Mouse (Mus musculus): ENCODE results near the gene Cd151. TPM values are rescaled to one million over a fixed set of nuclear protein-coding genes. Genes with fewer than 3 reads are reported as not detected.

Cd151 gene
- total RNA-seq, 2 experiments from 2014 or later: 46.7 to 50.6 TPM

- intact Hi-C loops (cut with DNase I): no loop called here
- no peak for DNase-seq
Measured at GRCm38 (mm10) chr7:141455610-141456314, 11.4 kb upstream of the Cd151 start.

DNA sequence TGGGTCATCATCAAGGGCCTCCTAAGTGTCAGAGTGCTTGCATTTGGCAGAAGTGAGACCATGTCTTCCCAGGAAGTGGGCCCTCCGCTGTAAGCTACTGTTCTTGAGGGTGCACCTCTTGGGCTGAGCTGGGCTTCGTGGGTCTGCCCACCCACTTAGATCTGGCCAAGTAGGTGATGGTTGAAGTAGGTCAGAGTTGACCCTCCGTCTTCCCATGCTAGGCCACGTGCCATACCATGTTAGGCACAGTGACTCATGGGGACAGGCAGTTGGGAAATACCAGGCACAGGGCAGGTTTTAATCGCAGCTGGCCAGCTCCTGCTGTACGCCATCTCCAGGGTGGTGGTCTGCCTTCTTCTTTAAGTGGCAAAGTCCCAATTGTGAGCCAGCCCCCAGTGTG is 10.5 kb upstream of the Cd151 start:
- intact Hi-C loops (cut with DNase I): no loop called here
- DNase-seq: no peak

- intact Hi-C loops (cut with DNase I): no loop called here
- DNase-seq: no peak
Measured at GRCm38 (mm10) chr7:141457236-141457635, 10.0 kb upstream of the Cd151 start.

DNA sequence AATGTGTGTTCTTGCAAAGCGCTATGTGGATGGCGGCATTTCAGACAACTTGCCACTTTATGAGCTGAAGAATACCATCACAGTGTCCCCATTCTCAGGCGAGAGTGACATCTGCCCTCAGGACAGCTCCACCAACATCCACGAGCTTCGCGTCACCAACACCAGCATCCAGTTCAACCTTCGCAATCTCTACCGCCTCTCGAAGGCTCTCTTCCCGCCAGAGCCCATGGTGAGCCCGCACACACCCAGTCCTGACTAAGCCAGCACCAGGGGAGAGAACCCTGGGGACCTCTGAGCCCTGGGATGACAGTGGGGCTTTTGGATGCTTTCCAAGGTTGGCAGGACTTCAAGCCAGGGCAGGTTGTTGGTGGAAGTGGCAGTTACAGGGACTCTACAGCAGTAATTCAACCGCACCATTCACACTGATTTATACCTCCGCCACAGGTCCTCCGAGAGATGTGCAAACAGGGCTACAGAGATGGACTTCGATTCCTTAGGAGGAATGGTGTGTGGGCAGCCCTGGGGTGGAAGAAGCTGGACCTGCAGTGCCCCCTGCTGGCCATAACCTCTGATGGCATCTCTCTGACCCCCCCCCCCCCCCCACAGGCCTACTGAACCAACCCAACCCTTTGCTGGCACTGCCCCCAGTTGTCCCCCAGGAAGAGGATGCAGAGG is 9.1 kb upstream of the Cd151 start:
- DNase-seq: no peak
- intact Hi-C loops (cut with DNase I): no loop called here

GRCm38 (mm10) chr7:141458661-141459060 is 8.5 kb upstream of the Cd151 start:
- intact Hi-C loops (cut with DNase I): no loop called here
- no peak for DNase-seq

DNA sequence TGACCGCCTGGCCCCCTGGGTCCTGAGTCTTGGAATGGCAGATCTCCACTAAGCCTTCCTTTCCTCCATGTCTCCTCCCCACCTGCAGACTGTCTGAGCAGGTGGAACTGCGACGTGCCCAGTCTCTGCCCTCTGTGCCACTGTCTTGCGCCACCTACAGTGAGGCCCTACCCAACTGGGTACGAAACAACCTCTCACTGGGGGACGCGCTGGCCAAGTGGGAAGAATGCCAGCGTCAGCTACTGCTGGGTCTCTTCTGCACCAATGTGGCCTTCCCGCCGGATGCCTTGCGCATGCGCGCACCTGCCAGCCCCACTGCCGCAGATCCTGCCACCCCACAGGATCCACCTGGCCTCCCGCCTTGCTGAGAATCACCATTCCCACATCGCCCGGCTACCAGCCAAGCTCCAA is 7.9 kb upstream of the Cd151 start:
- intact Hi-C loops (cut with DNase I): no loop called here
- no peak for DNase-seq

DNA sequence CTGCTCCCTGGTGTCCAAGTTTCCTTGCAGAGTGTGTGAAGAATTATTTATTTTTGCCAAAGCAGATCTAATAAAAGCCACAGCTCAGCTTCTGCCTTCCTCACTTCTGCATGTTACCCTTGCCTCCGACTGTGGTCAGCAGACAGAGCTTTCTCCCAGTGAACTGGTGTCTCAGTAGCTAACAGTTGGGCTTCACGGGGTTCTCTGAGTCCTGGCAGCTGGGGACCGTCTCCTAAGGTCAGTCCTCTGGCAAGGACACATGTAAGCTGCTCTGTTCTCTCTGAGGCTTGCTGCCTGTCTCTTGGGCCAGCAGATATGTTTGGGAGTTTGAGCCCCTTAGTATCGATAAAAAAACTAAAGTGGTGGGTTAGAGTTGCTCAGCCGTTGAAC is 7.2 kb upstream of the Cd151 start:
- DNase-seq: no peak

DNA sequence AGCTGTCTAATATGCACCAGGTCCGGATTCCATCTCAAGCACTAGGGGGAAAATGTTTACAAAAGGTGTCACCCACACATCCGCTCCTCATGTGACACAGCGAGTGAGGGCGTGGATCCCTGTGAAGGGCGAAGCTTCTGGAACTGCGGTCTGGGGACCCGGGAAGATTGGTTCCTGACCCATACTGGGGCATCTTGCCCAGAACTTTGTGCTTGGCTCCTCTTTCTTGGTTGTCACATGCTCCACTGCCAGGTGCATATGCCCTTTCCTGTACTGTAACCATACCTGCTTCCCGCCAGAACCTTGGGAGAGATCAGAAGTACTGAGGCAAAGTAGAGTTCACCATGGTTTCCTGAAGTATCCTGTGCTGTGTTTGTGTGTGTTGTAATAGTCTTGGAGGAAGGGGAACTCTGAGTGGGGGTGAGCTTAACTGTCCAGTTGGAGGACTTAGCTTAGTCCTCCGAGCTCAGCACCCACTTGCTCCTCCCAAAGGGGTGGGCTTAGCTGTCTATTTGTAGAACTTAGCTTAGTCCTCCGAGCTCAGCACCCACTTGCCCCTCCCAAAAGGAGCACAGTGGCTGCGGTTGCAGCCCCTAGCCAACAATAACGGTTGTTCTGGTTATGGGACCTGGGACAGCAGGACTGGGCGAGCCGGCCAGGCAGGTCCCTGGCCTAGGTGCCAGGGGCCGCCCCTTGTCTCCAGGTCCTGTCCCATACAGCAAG is 6.6 kb upstream of the Cd151 start, which contains the start of gene Cracr2b:
Gene Cracr2b, plus strand, starts transcription at position 704 of the 723 bp plus-strand sequence.
- intact Hi-C loops (cut with DNase I): no loop called here
- DNase-seq: no peak

More for the DNA sequence above, 7.2 kb upstream of the Cd151 start:
- intact Hi-C loops (cut with DNase I): no loop called here

DNA sequence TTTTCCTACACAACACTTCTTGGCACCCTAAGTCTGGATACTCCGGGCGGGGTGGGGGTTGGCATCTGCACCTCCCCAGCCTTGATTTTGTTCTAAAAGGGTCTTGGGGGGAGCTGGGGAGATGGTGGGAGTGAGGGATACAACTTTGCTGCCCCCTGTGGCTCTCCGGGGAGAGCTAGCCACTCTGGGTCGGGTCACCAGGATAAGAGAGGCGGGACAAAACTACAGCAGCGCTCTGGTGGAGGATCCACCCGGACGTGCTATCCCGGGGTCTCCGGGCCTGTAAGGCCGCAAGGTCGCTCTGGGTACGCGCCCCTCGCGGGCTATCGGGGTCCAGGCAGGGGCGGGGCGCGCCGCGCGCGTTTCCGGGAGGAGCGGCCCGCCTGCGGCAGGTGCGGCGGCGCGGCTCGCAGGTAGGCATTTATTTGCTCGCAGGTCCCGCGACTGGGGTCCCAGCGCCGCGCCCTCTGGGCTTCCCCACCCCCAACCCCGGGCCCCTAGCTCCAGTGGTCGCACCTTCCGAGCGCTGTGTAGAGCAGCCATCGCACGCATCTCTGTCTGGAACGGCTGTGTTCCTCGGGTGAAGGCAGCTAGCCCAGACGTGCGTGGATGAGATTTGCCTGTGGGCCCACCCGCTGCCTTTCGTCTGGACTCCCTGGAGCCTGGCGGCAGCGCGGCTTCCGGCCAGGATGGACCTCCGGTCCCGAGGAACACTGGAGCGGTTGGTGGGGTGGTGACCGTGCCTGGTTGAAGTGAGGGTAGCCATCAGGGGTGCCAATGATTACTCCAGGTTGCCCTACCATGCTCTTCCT is 5.5 kb upstream of the Cd151 start:
- DNase-seq: no peak
- intact Hi-C loops (cut with DNase I): no loop called here

GRCm38 (mm10) chr7:141462333-141462821 is 4.8 kb upstream of the Cd151 start:
- no peak for DNase-seq
- intact Hi-C loops (cut with DNase I): no loop called here

DNA sequence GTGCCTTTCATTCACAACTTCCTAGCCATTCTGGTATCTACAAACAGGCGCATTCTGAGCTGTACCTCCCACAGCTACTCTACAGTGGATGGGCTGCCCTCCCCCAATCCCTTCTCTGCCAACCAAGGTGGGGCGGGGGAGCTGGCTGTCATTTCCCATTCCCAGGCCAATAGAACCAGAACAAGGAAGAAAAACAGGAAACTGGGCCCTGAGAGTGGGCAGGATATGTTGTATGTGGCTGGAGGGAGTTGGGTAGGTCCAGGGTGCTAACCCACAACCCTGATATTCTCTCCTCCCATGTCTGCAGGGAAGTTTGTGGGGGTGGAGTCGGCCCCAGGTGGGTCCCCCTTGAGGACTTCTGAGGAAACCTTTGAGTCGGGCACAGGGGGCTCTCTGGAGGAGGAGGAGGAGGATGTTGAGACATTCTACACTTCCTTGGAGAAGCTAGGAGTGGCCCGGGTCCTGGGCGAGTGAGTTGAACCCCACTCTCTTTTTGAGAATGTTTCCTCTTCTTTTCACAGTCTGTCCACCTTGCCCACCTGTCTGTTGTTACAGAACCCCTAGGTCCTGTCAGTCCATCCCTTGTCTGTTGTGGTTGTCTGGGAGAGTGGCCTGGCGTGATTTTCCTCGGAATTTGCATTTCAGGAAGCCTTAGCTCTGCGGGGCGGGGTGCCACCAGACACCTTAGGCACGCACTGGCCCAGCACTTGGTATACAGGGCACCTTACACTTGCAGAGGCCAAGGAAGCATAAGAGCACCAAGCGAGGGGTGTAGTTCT is 3.2 kb upstream of the Cd151 start:
- DNase-seq: no peak
- intact Hi-C loops (cut with DNase I): no loop called here

GRCm38 (mm10) chr7:141464603-141465201 is 2.5 kb upstream of the Cd151 start:
- intact Hi-C loops (cut with DNase I): no loop called here
- DNase-seq: no peak

- intact Hi-C loops (cut with DNase I): no loop called here
- no peak for DNase-seq
Measured at GRCm38 (mm10) chr7:141465388-141466044, 1.7 kb upstream of the Cd151 start.

DNA sequence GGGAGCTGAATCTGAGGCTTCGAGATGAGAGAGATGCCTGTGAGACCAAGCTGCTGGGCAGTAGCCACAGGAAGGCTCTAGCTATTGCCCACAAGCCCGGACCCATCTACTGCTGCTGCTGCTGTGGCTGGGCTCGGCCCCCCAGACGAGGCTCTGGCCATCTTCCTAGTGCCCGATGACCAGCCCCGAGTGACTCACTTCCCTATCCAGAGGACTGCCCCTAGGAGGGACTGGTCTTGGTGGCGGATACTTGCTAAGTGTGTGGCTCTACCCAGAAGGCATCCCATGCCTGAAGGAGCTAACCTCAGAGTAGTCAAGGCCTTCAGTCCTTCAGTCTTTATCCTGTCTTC is 1.2 kb upstream of the Cd151 start:
- intact Hi-C loops (cut with DNase I): no loop called here
- no peak for DNase-seq

GRCm38 (mm10) chr7:141466607-141467148 is 514 bp upstream of the Cd151 start:
- intact Hi-C loops (cut with DNase I): no loop called here
- no peak for DNase-seq

DNA sequence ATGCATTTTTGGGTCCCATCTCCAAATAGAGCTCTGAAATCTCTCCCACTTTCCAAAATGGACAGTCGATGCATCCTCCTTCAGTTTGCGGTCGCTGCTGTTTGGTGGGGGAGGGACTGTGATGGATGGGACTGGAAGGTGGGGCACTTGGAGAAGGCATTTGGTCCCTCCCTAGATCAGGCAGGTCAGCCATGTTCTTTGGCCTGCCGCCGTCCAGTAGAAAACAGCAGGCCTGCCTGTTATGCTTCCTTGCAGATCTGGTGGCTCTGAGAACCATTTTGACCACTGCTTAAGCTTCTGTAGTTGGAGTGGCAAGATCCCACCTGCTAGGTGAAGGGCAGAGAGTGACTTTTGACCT is 951 bp downstream of the Cd151 start:
- intact Hi-C loops (cut with DNase I): no loop called here
- DNase-seq: no peak

- DNase-seq: peak; percentile 59
- intact Hi-C loops (cut with DNase I): no loop called here
Measured at GRCm38 (mm10) chr7:141468522-141469211, 1.5 kb downstream of the Cd151 start.

DNA sequence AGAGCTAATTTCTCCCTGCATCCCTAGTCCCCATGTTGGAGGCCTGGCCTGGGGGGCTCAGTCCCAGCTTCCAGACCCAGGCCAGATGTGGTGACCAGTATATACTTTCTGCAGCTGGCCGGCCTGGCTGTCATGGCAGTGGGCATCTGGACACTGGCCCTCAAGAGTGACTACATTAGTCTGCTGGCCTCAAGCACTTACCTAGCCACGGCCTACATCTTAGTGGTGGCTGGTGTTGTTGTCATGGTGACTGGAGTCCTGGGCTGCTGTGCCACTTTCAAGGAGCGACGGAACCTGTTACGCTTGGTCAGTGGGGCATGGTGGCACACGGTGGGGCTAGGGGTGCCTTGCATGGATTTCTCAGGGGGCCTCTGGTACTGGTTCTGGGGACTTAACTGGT is 2.2 kb downstream of the Cd151 start:
- DNase-seq: no peak
- intact Hi-C loops (cut with DNase I): no loop called here

Measured in left cerebral cortex, postnatal 4 days (tissue).